Mouse (Mus musculus) MEL-GATA-1-ER (cell line): ENCODE data around the gene Gm7137.
"Not testable (repeated sequence)": the region's sequence is repeated elsewhere in the genome, so short reads cannot be mapped to it uniquely, and the experiment has no call there.

ENCODE experiments used
- DNase-seq: peaks from one replicate; pipeline ENCODE4 v3.0.0-alpha.2; 2012; ENCODE audit warnings: low read depth; ENCODE audit errors: extremely low read depth

Gm7137 gene

GRCm38 (mm10) chr10:77787876-77788275 is at the start of gene Gm7137:
Gene Gm7137, minus strand, starts transcription at chr10:77788200.
- DNase-seq, result not testable (repeated sequence)

GRCm38 (mm10) chr10:77835647-77836046 is 47.6 kb upstream of the Gm7137 start, which contains the start of gene Krtap10-10:
Gene Krtap10-10, plus strand, starts transcription at chr10:77835947.
- no peak for DNase-seq

GRCm38 (mm10) chr10:77826951-77827350 is 39.0 kb upstream of the Gm7137 start, which contains the start of gene Krtap10-4:
Gene Krtap10-4, minus strand, starts transcription at chr10:77827095.
- no peak for DNase-seq

GRCm38 (mm10) chr10:77819203-77819602 is 31.2 kb upstream of the Gm7137 start:
- no peak for DNase-seq

- no peak for DNase-seq
These were observed 30.5 kb upstream of the Gm7137 start for GRCm38 (mm10) chr10:77818523-77818922.

- no peak for DNase-seq
These were observed 27.5 kb upstream of the Gm7137 start for GRCm38 (mm10) chr10:77815514-77815913.

- DNase-seq, result no peak
These were observed 26.4 kb upstream of the Gm7137 start, which contains the start of gene Gm2696 for GRCm38 (mm10) chr10:77814382-77814781. Gene Gm2696, plus strand, starts transcription at chr10:77814682.

GRCm38 (mm10) chr10:77811743-77812142 is 23.7 kb upstream of the Gm7137 start, which contains the start of gene Gm9507:
Gene Gm9507, minus strand, starts transcription at chr10:77811843.
- no peak for DNase-seq

- DNase-seq, result no peak
These were observed 16.1 kb upstream of the Gm7137 start for GRCm38 (mm10) chr10:77804095-77804494.

- DNase-seq, result no peak
These were observed 11.0 kb upstream of the Gm7137 start, which contains the start of gene Gm19668 for GRCm38 (mm10) chr10:77798921-77799508. Gene Gm19668, minus strand, starts transcription at chr10:77799133.

- DNase-seq, result not testable (repeated sequence)
These were observed 10.3 kb upstream of the Gm7137 start for GRCm38 (mm10) chr10:77798164-77798920.

GRCm38 (mm10) chr10:77797677-77798076 is 9.7 kb upstream of the Gm7137 start:
- DNase-seq, result no peak

- DNase-seq, result no peak
These were observed 7.0 kb upstream of the Gm7137 start, which contains the start of gene Gm9639 for GRCm38 (mm10) chr10:77794976-77795375. Gene Gm9639, minus strand, starts transcription at chr10:77795076.

- no peak for DNase-seq
These were observed 621 bp upstream of the Gm7137 start for GRCm38 (mm10) chr10:77788621-77789020.

GRCm38 (mm10) chr10:77783396-77783795 is 4.6 kb downstream of the Gm7137 start:
- not testable (repeated sequence) for DNase-seq

GRCm38 (mm10) chr10:77782442-77782841 is 5.6 kb downstream of the Gm7137 start, which contains the start of gene Gm3250:
Gene Gm3250, minus strand, starts transcription at chr10:77782542.
- DNase-seq, result not testable (repeated sequence)

- DNase-seq, result not testable (repeated sequence)
These were observed 11.2 kb downstream of the Gm7137 start, which contains the start of gene Gm7138 for GRCm38 (mm10) chr10:77776844-77777243. Gene Gm7138, minus strand, starts transcription at chr10:77776944.

GRCm38 (mm10) chr10:77772142-77772541 is 15.9 kb downstream of the Gm7137 start:
- DNase-seq, result not testable (repeated sequence)

- not testable (repeated sequence) for DNase-seq
These were observed 16.8 kb downstream of the Gm7137 start, which contains the start of gene Gm3238 for GRCm38 (mm10) chr10:77771225-77771624. Gene Gm3238, minus strand, starts transcription at chr10:77771325.

- DNase-seq, result no peak
These were observed 18.3 kb downstream of the Gm7137 start for GRCm38 (mm10) chr10:77769727-77770126.

- not testable (repeated sequence) for DNase-seq
These were observed 28.4 kb downstream of the Gm7137 start, which contains the start of gene Gm3233 for GRCm38 (mm10) chr10:77759582-77759981. Gene Gm3233, minus strand, starts transcription at chr10:77759682.

GRCm38 (mm10) chr10:77753448-77753847 is 34.6 kb downstream of the Gm7137 start:
- no peak for DNase-seq
